In genomic region chr3:138063731-138064329, GRCm38 (mm10) we compare ENCODE assay signal across 9 mouse cellular contexts. TPM values are rescaled to one million over a fixed set of nuclear protein-coding genes. Genes with fewer than 3 reads are reported as not detected.
DNase-seq lines count a peak whose midpoint lies in the region; ATAC-seq and TF ChIP-seq lines count a peak whose summit lies in the region.
"Had no signal": no experiment of that assay in that cellular context is flagged by ENCODE, and none has a peak within 500 bp of the region (broad histone marks: within the 10 kb centered on the region; RNA-seq: fewer than 3 reads in every experiment).

No protein-coding gene starts in this region.

- no peaks in the 10 kb centered on the region for H3K27me3 ChIP-seq in embryonic facial prominence, embryonic 14.5 days (replicated peaks; ENCODE audit: control insufficient read depth, insufficient read depth, low read length)
- H3K27me3 ChIP-seq in myocyte (ENCODE audit: control insufficient read depth, insufficient read depth, insufficient read length) = no peaks in the 10 kb centered on the region

- peak overlapping the region; percentile 18 for H3K4me2 ChIP-seq in embryonic facial prominence, embryonic 14.5 days (ENCODE audit: low read depth, low read length)
- H3K4me2 ChIP-seq in myocyte (ENCODE audit: low read depth) = peak overlapping the region; percentile 93

- ATAC-seq in embryonic facial prominence, embryonic 14.5 days (ENCODE audit: low read depth) = peak; percentile 84

- H3K4me1 ChIP-seq in embryonic facial prominence, embryonic 14.5 days (ENCODE audit: control insufficient read depth, insufficient read depth, low read length) = peaks cover 26% of the 10 kb centered on the region

- no peaks in the 10 kb centered on the region for H3K36me3 ChIP-seq in embryonic facial prominence, embryonic 14.5 days (ENCODE audit: control insufficient read depth, insufficient read depth, low read length)
- H3K36me3 ChIP-seq in myocyte (ENCODE audit: control insufficient read depth, insufficient read depth) = no peaks in the 10 kb centered on the region

- peak overlapping the region; percentile 36; the same call in 1 of the 2 replicates for H3K27ac ChIP-seq in left cerebral cortex, adult 2 months
- H3K27ac ChIP-seq in embryonic facial prominence, embryonic 14.5 days (replicated peaks; ENCODE audit: low read depth, low read length) = peak overlapping the region; percentile 72

- H3K4me3 ChIP-seq in left cerebral cortex, adult 2 months = no peak overlapping the region
- no peak overlapping the region for H3K4me3 ChIP-seq in embryonic facial prominence, embryonic 14.5 days (ENCODE audit: low read depth, low read length)
- H3K4me3 ChIP-seq in myocyte = peak overlapping the region; percentile 86

- no peak for TF ChIP-seq CTCF in left cerebral cortex, adult 2 months (IDR thresholded peaks at IDR 0.05)

- H3K79me2 ChIP-seq in myocyte (ENCODE audit: control insufficient read depth, insufficient read depth) = peaks cover 35% of the 10 kb centered on the region

- H3K9me3 ChIP-seq in embryonic facial prominence, embryonic 14.5 days (ENCODE audit: control insufficient read depth, low read length) = no peaks in the 10 kb centered on the region

- intact Hi-C loops in left cerebral cortex, adult 2 months (cut with DNase I) = loop anchor here (5.0 kb wide), 1 partner anchor 67 kb away; no protein-coding TSS in a partner anchor

- H3ac ChIP-seq in myocyte (ENCODE audit: control insufficient read depth, insufficient read length) = no peak overlapping the region

- H3K9ac ChIP-seq in embryonic facial prominence, embryonic 14.5 days (ENCODE audit: low read depth, low read length) = no peak overlapping the region

- TF ChIP-seq POLR2A in myocyte (IDR thresholded peaks at IDR 0.05; ENCODE audit: insufficient read length, low read depth) = peak; percentile 19

- DNase-seq in left cerebral cortex, adult 2 months (ENCODE audit: extremely low spot score in 1 of 2, low spot score in 2 of 2) = peak in 1 of 2 experiments; percentile 18
- no peak for DNase-seq in left cerebral cortex, adult 8-10 months (ENCODE audit: low spot score in 2 of 2)
- DNase-seq in adrenal gland, adult 2 months = peak; percentile 62
- peak; percentile 93 for DNase-seq in embryonic facial prominence, embryonic 14.5 days (ENCODE audit: low spot score)
- DNase-seq in heart, postnatal 4 days = peak; percentile 85
- no peak for DNase-seq in c-Kit-positive CD71-positive TER-119-positive erythroid progenitor cells, embryonic 14.5 days (ENCODE audit: low spot score)
- DNase-seq in embryo, embryonic 10.5 days (ENCODE audit: low spot score) = no peak

- WGBS in embryonic facial prominence, embryonic 14.5 days = 35% methylated on average over 14 of the region's 14 CpGs

TF ChIP-seq in myocyte, 11 proteins besides CTCF, POLR2A, EP300 and RAD21:
- TF ChIP-seq TCF3 (IDR thresholded peaks at IDR 0.05; ENCODE audit: insufficient read length, low read depth) (no peak), MAX (IDR thresholded peaks at IDR 0.05; ENCODE audit: low read depth) (no peak), POLR2AphosphoS2 (IDR thresholded peaks at IDR 0.05; ENCODE audit: insufficient read length, low read depth) (no peak), SRF (IDR thresholded peaks at IDR 0.05; ENCODE audit: control insufficient read depth, insufficient read length, low read depth) (no peak), E2F4 (IDR thresholded peaks at IDR 0.05; ENCODE audit: insufficient read depth) (no peak), USF1 (IDR thresholded peaks at IDR 0.05; ENCODE audit: low read depth) (no peak), REST (IDR thresholded peaks at IDR 0.05; ENCODE audit: insufficient read depth, insufficient read length) (no peak), MYOD1 (IDR thresholded peaks at IDR 0.05; ENCODE audit: control insufficient read depth in 1 of 3, insufficient read length in 2 of 3, low read depth in 2 of 3) (no peak), TCF12 (IDR thresholded peaks at IDR 0.05; ENCODE audit: insufficient read depth, poor library complexity, severe bottlenecking) (no peak), MYOG (IDR thresholded peaks at IDR 0.05; ENCODE audit: control insufficient read depth in 1 of 3, insufficient read depth in 1 of 3, insufficient read length in 2 of 3, low read depth in 2 of 3) (no peak), CEBPB (IDR thresholded peaks at IDR 0.05; ENCODE audit: insufficient read depth, poor library complexity, severe bottlenecking) (no peak)

RNA-seq across cellular contexts. Expression of gene 1110002E22Rik, which starts 1.0 kb away (rescaled TPM):
- total RNA-seq in left cerebral cortex, adult 2 months (2021) = 1 to 10 TPM; 2.9 to 3.0 TPM
- total RNA-seq in left cerebral cortex, adult 8-10 months (2022) = 1 to 10 TPM; 1.3 to 2.2 (median 1.6) TPM
- under 1 TPM in 1 of 2 experiments, not detected in 1; 0.06 TPM for total RNA-seq in adrenal gland, adult 2 months (2021)
- 0.01 TPM in 1 of 2 replicates, not detected in the other for polyA plus RNA-seq in adrenal gland, adult 2 months (2012; rRNA removed)
- 5.5 and 7.5 TPM in 2 replicates for polyA plus RNA-seq in embryonic facial prominence, embryonic 14.5 days (2014; fragmentation: Nextera tagmentation; extraction: Ambion mirVana)
- total RNA-seq in heart, postnatal 4 days (2021) = 10 to 100 TPM; 56.0 to 60.4 TPM
- polyA plus RNA-seq in myocyte (2012; fragmentation: generic; extraction: Trizol) = 22.3 TPM

RNA-seq across cellular contexts. Expression of gene Gm5105, which starts 3.4 kb away (rescaled TPM):
- total RNA-seq in left cerebral cortex, adult 2 months (2021) = under 1 TPM; 0.28 to 0.34 TPM
- under 1 TPM in 1 of 4 experiments, not detected in 3; 0.21 TPM for total RNA-seq in left cerebral cortex, adult 8-10 months (2022)
- not detected for total RNA-seq in adrenal gland, adult 2 months (2021)
- not detected in 2 replicates for polyA plus RNA-seq in adrenal gland, adult 2 months (2012; rRNA removed)
- polyA plus RNA-seq in embryonic facial prominence, embryonic 14.5 days (2014; fragmentation: Nextera tagmentation; extraction: Ambion mirVana) = 0.26 and 0.75 TPM in 2 replicates
- total RNA-seq in heart, postnatal 4 days (2021) = 1 to 10 TPM in 1 of 2 experiments, under 1 TPM in 1; 0.48 to 1.0 TPM
- 0.24 TPM for polyA plus RNA-seq in myocyte (2012; fragmentation: generic; extraction: Trizol)
- total RNA-seq: neutrophil, adult 5-6 weeks had no signal

Comparison
In these comparisons a context has a peak if more than half of its experiments do, and no peak if none do; other contexts are left out.
1. DNase-seq: peak in adrenal gland, adult 2 months (single experiment), embryonic facial prominence, embryonic 14.5 days (single experiment) and heart, postnatal 4 days (single experiment); none in left cerebral cortex, adult 8-10 months (0 of 2), c-Kit-positive CD71-positive TER-119-positive erythroid progenitor cells, embryonic 14.5 days (single experiment) and embryo, embryonic 10.5 days (single experiment).
2. RNA of gene 1110002E22Rik, which starts 1.0 kb away (total RNA-seq): 56.0 to 60.4 TPM in heart, postnatal 4 days; 2.9 to 3.0 TPM in left cerebral cortex, adult 2 months, 1.3 to 2.2 TPM in left cerebral cortex, adult 8-10 months and 0.06 TPM in adrenal gland, adult 2 months; every median in the first group is over 10 times any median in the second.